ENCODE assay signal across 11 mouse cellular contexts in the genomic region with DNA sequence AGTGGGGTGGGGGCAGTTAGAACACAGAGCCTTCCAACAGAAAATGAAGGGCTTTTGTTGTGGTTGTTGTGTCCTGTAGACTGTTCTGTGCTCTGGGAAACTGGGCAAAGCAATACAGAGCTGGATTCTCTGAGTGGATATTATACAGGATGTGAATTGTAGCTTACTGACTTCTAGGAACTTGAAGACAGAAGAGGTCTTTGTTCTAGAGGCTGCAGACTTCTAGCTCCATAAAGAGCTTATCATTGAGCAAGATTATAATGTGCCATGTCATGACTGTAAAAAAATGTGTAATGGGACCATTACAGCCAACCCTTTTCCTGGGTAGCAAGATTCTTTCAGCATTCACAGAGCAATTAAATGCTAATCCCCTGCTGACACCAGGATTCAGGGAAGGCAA. TPM values are rescaled to one million over a fixed set of nuclear protein-coding genes. Genes with fewer than 3 reads are reported as not detected.
DNase-seq lines count a peak whose midpoint lies in the region; ATAC-seq lines count a peak whose summit lies in the region.
"Had no signal": no experiment of that assay in that cellular context is flagged by ENCODE, and none has a peak within 500 bp of the region (broad histone marks: within the 10 kb centered on the region; RNA-seq: fewer than 3 reads in every experiment).

No protein-coding gene starts in this region.

- no peaks in the 10 kb centered on the region for H3K27me3 ChIP-seq in embryonic facial prominence, embryonic 11.5 days (ENCODE audit: control insufficient read depth, insufficient read depth, low read length)
- H3K27me3 ChIP-seq in embryonic facial prominence, embryonic 10.5 days (replicated peaks; ENCODE audit: low read depth, poor library complexity, severe bottlenecking), result no peaks in the 10 kb centered on the region
- H3K27me3 ChIP-seq in lung, embryonic 15.5 days, result no peaks in the 10 kb centered on the region
- H3K27me3 ChIP-seq in hindbrain, embryonic 15.5 days, result no peaks in the 10 kb centered on the region
- no peaks in the 10 kb centered on the region for H3K27me3 ChIP-seq in midbrain, embryonic 14.5 days (ENCODE audit: control insufficient read depth, insufficient read depth, low read length)

- no peak for ATAC-seq in embryonic facial prominence, embryonic 11.5 days (replicated peaks; ENCODE audit: insufficient number of reproducible peaks, low FRiP score, low TSS enrichment, low read depth)
- no peak for ATAC-seq in lung, embryonic 15.5 days (ENCODE audit: borderline replicate concordance, extremely low read depth, low FRiP score, low TSS enrichment)
- ATAC-seq in hindbrain, embryonic 15.5 days (ENCODE audit: low FRiP score, low read depth), result no peak
- ATAC-seq in midbrain, embryonic 14.5 days (ENCODE audit: low FRiP score, low TSS enrichment), result no peak
- no peak for ATAC-seq in monocyte, adult 5-6 weeks (replicated peaks; ENCODE audit: insufficient number of reproducible peaks, low FRiP score, low TSS enrichment, poor library complexity, severe bottlenecking)

- H3K4me2 ChIP-seq in embryonic facial prominence, embryonic 11.5 days (ENCODE audit: low read depth, low read length), result no peak overlapping the region
- no peak overlapping the region for H3K4me2 ChIP-seq in lung, embryonic 15.5 days
- no peak overlapping the region for H3K4me2 ChIP-seq in hindbrain, embryonic 15.5 days
- H3K4me2 ChIP-seq in midbrain, embryonic 14.5 days (ENCODE audit: low read length), result no peak overlapping the region

- intact Hi-C loops in left cerebral cortex, postnatal 36 days (cut with DNase I), result no loop called here

- no peak overlapping the region for H3K27ac ChIP-seq in embryonic facial prominence, embryonic 11.5 days (replicated peaks; ENCODE audit: low read depth, low read length)
- H3K27ac ChIP-seq in embryonic facial prominence, embryonic 10.5 days (replicated peaks), result no peak overlapping the region
- H3K27ac ChIP-seq in lung, embryonic 15.5 days, result peak overlapping the region; percentile 25; the same call in 1 of the 2 replicates
- 0 out of 2 replicates have a peak overlapping the region, but pooled peaks have one; percentile 18 for H3K27ac ChIP-seq in hindbrain, embryonic 15.5 days (replicated peaks)
- peak overlapping the region; percentile 3; the same call in 1 of the 2 replicates for H3K27ac ChIP-seq in midbrain, embryonic 14.5 days (replicated peaks; ENCODE audit: low read depth, low read length)

- no peaks in the 10 kb centered on the region; the same call in 1 of the 2 replicates for H3K4me1 ChIP-seq in embryonic facial prominence, embryonic 11.5 days (ENCODE audit: control insufficient read depth, insufficient read depth, low read length)
- H3K4me1 ChIP-seq in embryonic facial prominence, embryonic 10.5 days, result peaks cover 10% of the 10 kb centered on the region
- peaks cover 65% of the 10 kb centered on the region for H3K4me1 ChIP-seq in lung, embryonic 15.5 days
- peaks cover 48% of the 10 kb centered on the region for H3K4me1 ChIP-seq in hindbrain, embryonic 15.5 days (replicated peaks)
- H3K4me1 ChIP-seq in midbrain, embryonic 14.5 days (ENCODE audit: control insufficient read depth, insufficient read depth, low read length), result peaks cover 34% of the 10 kb centered on the region

- DNase-seq in embryonic facial prominence, embryonic 11.5 days (ENCODE audit: low spot score), result peak; percentile 38
- no peak for DNase-seq in embryonic facial prominence, embryonic 10.5 days (ENCODE audit: low spot score)
- no peak for DNase-seq in lung, postnatal 25 days (ENCODE audit: low spot score)
- DNase-seq in midbrain, embryonic 14.5 days, result peak; percentile 35
- DNase-seq in left cerebral cortex, postnatal 36 days (ENCODE audit: low spot score in 2 of 2), result no peak
- DNase-seq: cerebellum, adult 8-10 months; lung, postnatal 4 days; right cerebral cortex, postnatal 25 days had no signal

- H3K9me3 ChIP-seq in embryonic facial prominence, embryonic 11.5 days (replicated peaks; ENCODE audit: control insufficient read depth, low read length), result no peaks in the 10 kb centered on the region
- H3K9me3 ChIP-seq in embryonic facial prominence, embryonic 10.5 days, result no peaks in the 10 kb centered on the region
- no peaks in the 10 kb centered on the region for H3K9me3 ChIP-seq in lung, embryonic 15.5 days
- no peaks in the 10 kb centered on the region for H3K9me3 ChIP-seq in hindbrain, embryonic 15.5 days
- H3K9me3 ChIP-seq in midbrain, embryonic 14.5 days (ENCODE audit: control insufficient read depth, low read length), result no peaks in the 10 kb centered on the region

- no peak overlapping the region for H3K9ac ChIP-seq in embryonic facial prominence, embryonic 11.5 days (replicated peaks; ENCODE audit: low read length)
- H3K9ac ChIP-seq in lung, embryonic 15.5 days, result no peak overlapping the region
- H3K9ac ChIP-seq in hindbrain, embryonic 15.5 days, result no peak overlapping the region
- H3K9ac ChIP-seq in midbrain, embryonic 14.5 days (replicated peaks; ENCODE audit: low read length), result no peak overlapping the region

- no peaks in the 10 kb centered on the region for H3K36me3 ChIP-seq in embryonic facial prominence, embryonic 11.5 days (replicated peaks; ENCODE audit: control insufficient read depth, insufficient read depth, low read depth, low read length)
- H3K36me3 ChIP-seq in embryonic facial prominence, embryonic 10.5 days (replicated peaks), result peaks cover 32% of the 10 kb centered on the region
- H3K36me3 ChIP-seq in lung, embryonic 15.5 days, result 0 out of 2 replicates have a peak, but pooled peaks cover 4% of the 10 kb centered on the region
- no peaks in the 10 kb centered on the region for H3K36me3 ChIP-seq in hindbrain, embryonic 15.5 days
- no peaks in the 10 kb centered on the region for H3K36me3 ChIP-seq in midbrain, embryonic 14.5 days (ENCODE audit: control insufficient read depth, insufficient read depth, low read length)

- H3K4me3 ChIP-seq in embryonic facial prominence, embryonic 11.5 days (ENCODE audit: low read depth, low read length), result no peak overlapping the region
- H3K4me3 ChIP-seq in embryonic facial prominence, embryonic 10.5 days, result no peak overlapping the region
- no peak overlapping the region for H3K4me3 ChIP-seq in lung, embryonic 15.5 days
- no peak overlapping the region for H3K4me3 ChIP-seq in hindbrain, embryonic 15.5 days
- no peak overlapping the region for H3K4me3 ChIP-seq in midbrain, embryonic 14.5 days (replicated peaks; ENCODE audit: low read depth, low read length)

RNA-seq across cellular contexts. Expression of a gene that starts 26.9 kb away (rescaled TPM):
- polyA plus RNA-seq in embryonic facial prominence, embryonic 11.5 days (2014; fragmentation: Nextera tagmentation; extraction: Ambion mirVana), result 23.8 and 26.7 TPM in 2 replicates
- polyA plus RNA-seq in embryonic facial prominence, embryonic 10.5 days (2016; fragmentation: Nextera tagmentation; extraction: Ambion mirVana), result 12.5 and 13.4 TPM in 2 replicates
- 18.2 and 18.5 TPM in 2 replicates for polyA plus RNA-seq in lung, embryonic 15.5 days (2015; fragmentation: Nextera tagmentation; extraction: Ambion mirVana)
- polyA plus RNA-seq in hindbrain, embryonic 15.5 days (2015; fragmentation: Nextera tagmentation; extraction: Ambion mirVana), result 9.2 and 10.7 TPM in 2 replicates
- polyA plus RNA-seq in midbrain, embryonic 14.5 days (2014; fragmentation: Nextera tagmentation; extraction: Ambion mirVana), result 14.0 and 16.0 TPM in 2 replicates
- total RNA-seq in left cerebral cortex, postnatal 36 days (2021), result 10 to 100 TPM; 15.4 to 16.2 TPM
- total RNA-seq in monocyte, adult 5-6 weeks (2017), result 91.3 to 286 TPM (median 103 TPM) in 3 replicates

RNA-seq across cellular contexts. Expression of a gene that starts 56.7 kb away (rescaled TPM):
- polyA plus RNA-seq in embryonic facial prominence, embryonic 11.5 days (2014; fragmentation: Nextera tagmentation; extraction: Ambion mirVana), result 81.7 and 88.3 TPM in 2 replicates
- 83.2 and 85.8 TPM in 2 replicates for polyA plus RNA-seq in embryonic facial prominence, embryonic 10.5 days (2016; fragmentation: Nextera tagmentation; extraction: Ambion mirVana)
- 101 and 105 TPM in 2 replicates for polyA plus RNA-seq in lung, embryonic 15.5 days (2015; fragmentation: Nextera tagmentation; extraction: Ambion mirVana)
- 86.5 and 90.7 TPM in 2 replicates for polyA plus RNA-seq in hindbrain, embryonic 15.5 days (2015; fragmentation: Nextera tagmentation; extraction: Ambion mirVana)
- 78.3 and 79.9 TPM in 2 replicates for polyA plus RNA-seq in midbrain, embryonic 14.5 days (2014; fragmentation: Nextera tagmentation; extraction: Ambion mirVana)
- 10 to 100 TPM; 47.7 to 54.5 TPM for total RNA-seq in left cerebral cortex, postnatal 36 days (2021)
- total RNA-seq in monocyte, adult 5-6 weeks (2017), result 102 to 127 TPM (median 106 TPM) in 3 replicates

Comparison
In these comparisons a context has a peak if more than half of its experiments do, and no peak if none do; other contexts are left out.
1. DNase-seq: peak in embryonic facial prominence, embryonic 11.5 days (single experiment) and midbrain, embryonic 14.5 days (single experiment); none in embryonic facial prominence, embryonic 10.5 days (single experiment), lung, postnatal 25 days (single experiment) and left cerebral cortex, postnatal 36 days (0 of 2).
2. H3K27ac ChIP-seq: peak in lung, embryonic 15.5 days (single experiment), hindbrain, embryonic 15.5 days (single experiment) and midbrain, embryonic 14.5 days (single experiment); none in embryonic facial prominence, embryonic 11.5 days (single experiment) and embryonic facial prominence, embryonic 10.5 days (single experiment).